Mouse (Mus musculus) heart, postnatal 0 days (tissue): Measurements from ENCODE around the gene Itprip. TPM values are rescaled to one million over a fixed set of nuclear protein-coding genes. Genes with fewer than 3 reads are reported as not detected.
A peak's percentile ranks its signal among the peaks of the same experiment; 100 is the strongest.

Experiments used
- ATAC-seq: fragments of 200-750 bp; cut with Nextera tagmentation; 2 replicates; pipeline ENCODE4 v1.8.0; 2017; ENCODE audit warnings: low read depth, moderate number of reproducible peaks, moderate library complexity; ENCODE audit not compliant: insufficient read depth
- DNase-seq: peaks from one replicate; pipeline ENCODE4 v3.0.0-alpha.2; 2016; ENCODE audit warnings: low spot score
- H3K27ac ChIP-seq: fragments of 300-500 bp; sonication (generic); 2 replicates; pipeline ENCODE4 v1.5.1; 2014; ENCODE audit warnings: low read depth, mild to moderate bottlenecking
- H3K27me3 ChIP-seq: fragments of 300-500 bp; sonication (generic); 2 replicates; pipeline ENCODE4 v1.6.1; 2014; ENCODE audit warnings: low read length, mixed read lengths; ENCODE audit not compliant: control insufficient read depth, insufficient read depth
- H3K36me3 ChIP-seq: fragments of 300-500 bp; sonication (generic); replicated peaks from 2 replicates; pipeline ENCODE4 v1.6.1; 2014; ENCODE audit warnings: low read length, mixed read lengths; ENCODE audit not compliant: control insufficient read depth, insufficient read depth
- H3K4me1 ChIP-seq: fragments of 300-500 bp; sonication (generic); 2 replicates; pipeline ENCODE4 v1.6.1; 2014; ENCODE audit warnings: antibody characterized with exemption; ENCODE audit not compliant: control insufficient read depth, insufficient read depth
- H3K4me2 ChIP-seq: fragments of 300-500 bp; sonication (generic); 2 replicates; pipeline ENCODE4 v1.6.1; 2014; ENCODE audit warnings: low read depth, mild to moderate bottlenecking, low read length, moderate library complexity
- H3K4me3 ChIP-seq: fragments of 300-500 bp; sonication (generic); 2 replicates; pipeline ENCODE4 v1.5.1; 2014; ENCODE audit warnings: low read depth, low read length
- H3K9ac ChIP-seq: fragments of 300-500 bp; sonication (generic); replicated peaks from 2 replicates; pipeline ENCODE4 v1.6.1; 2014; ENCODE audit warnings: low read depth, low read length, mixed read lengths
- H3K9me3 ChIP-seq: fragments of 300-500 bp; sonication (generic); replicated peaks from 2 replicates; pipeline ENCODE4 v1.6.1; 2016; ENCODE audit warnings: low read length; ENCODE audit not compliant: control insufficient read depth
- CTCF ChIP-seq: IDR thresholded peaks from 2 replicates; pipeline ENCODE4 v1.5.1; 2016; ENCODE audit warnings: antibody characterized with exemption, control low read depth, low read depth
- EP300 ChIP-seq: IDR thresholded peaks from 2 replicates; pipeline ENCODE4 v1.6.1; 2016; ENCODE audit warnings: antibody characterized with exemption, low read depth
- WGBS: fragments of 180-500 bp; shearing (Covaris S2); extraction: QIAGEN DNeasy Blood & Tissue Kit; methylation state at CpG from one replicate; pipeline ENCODE4 v1.1.7; 2014; 5-methylcytosine and 5-hydroxymethylcytosine counted together
- polyA plus RNA-seq: library from polyadenylated mRNA; unstranded; fragments of >200 nt; fragmentation: Nextera tagmentation; extraction: Ambion mirVana; gene quantifications from 2 replicates; pipeline ENCODE4 v1.2.1, GENCODE M21; 2015
- total RNA-seq: library from RNA; depleted of rRNA; stranded (reverse); fragments of >200 nt; gene quantifications from 2 replicates; pipeline ENCODE4 v1.2.3, GENCODE M21; 2014; ENCODE audit warnings: low replicate concordance

The Itprip gene
- total and polyA plus RNA-seq, 2 experiments from 2014 or later, result 9.5 to 27.2 TPM

- H3K4me1 ChIP-seq, result peaks cover 6% of the 10 kb centered on the region; the same call in 1 of the 2 replicates
- 68% methylated on average over 16 of the region's 16 CpGs for WGBS
- DNase-seq, result no peak
Measured at GRCm38 (mm10) chr19:47934636-47935238, 15.6 kb upstream of the Itprip start.

GRCm38 (mm10) chr19:47934146-47934545 is 15.0 kb upstream of the Itprip start:
- no peak overlapping the region for H3K4me3 ChIP-seq
- DNase-seq (no peak), ATAC-seq (no peak)
- H3K9ac ChIP-seq, result no peak overlapping the region
- peaks cover 6% of the 10 kb centered on the region; the same call in 1 of the 2 replicates for H3K4me1 ChIP-seq
- WGBS, result 82% methylated on average over 8 of the region's 8 CpGs
- no peaks in the 10 kb centered on the region for H3K9me3 ChIP-seq
- H3K36me3 ChIP-seq, result no peaks in the 10 kb centered on the region
- peaks cover 9% of the 10 kb centered on the region for H3K27me3 ChIP-seq
- TF ChIP-seq EP300 (no peak), CTCF (no peak)
- H3K27ac ChIP-seq, result no peak overlapping the region
- no peak overlapping the region for H3K4me2 ChIP-seq

More at GRCm38 (mm10) chr19:47934636-47935238, 15.6 kb upstream of the Itprip start:
- no peaks in the 10 kb centered on the region for H3K9me3 ChIP-seq
- no peak for ATAC-seq
- H3K36me3 ChIP-seq, result no peaks in the 10 kb centered on the region
- H3K27ac ChIP-seq, result no peak overlapping the region
- no peak overlapping the region for H3K4me3 ChIP-seq
- TF ChIP-seq EP300 (no peak), CTCF (no peak)
- no peak overlapping the region for H3K4me2 ChIP-seq
- H3K9ac ChIP-seq, result no peak overlapping the region
- peaks cover 9% of the 10 kb centered on the region for H3K27me3 ChIP-seq

- Histone ChIP-seq H3K36me3 (no peaks in the 10 kb centered on the region), H3K4me2 (no peak overlapping the region), H3K27ac (no peak overlapping the region), H3K9ac (no peak overlapping the region), H3K27me3 (no peaks in the 10 kb centered on the region), H3K9me3 (no peaks in the 10 kb centered on the region), H3K4me3 (no peak overlapping the region), H3K4me1 (peaks cover under 1% of the 10 kb centered on the region; the same call in 1 of the 2 replicates)
- TF ChIP-seq CTCF (peak; percentile 93), EP300 (no peak)
- ATAC-seq, result peak; percentile 81
- peak; percentile 82 for DNase-seq
- 41% methylated on average over 7 of the region's 7 CpGs for WGBS
Measured at GRCm38 (mm10) chr19:47931982-47932638, 13.0 kb upstream of the Itprip start.

DNA sequence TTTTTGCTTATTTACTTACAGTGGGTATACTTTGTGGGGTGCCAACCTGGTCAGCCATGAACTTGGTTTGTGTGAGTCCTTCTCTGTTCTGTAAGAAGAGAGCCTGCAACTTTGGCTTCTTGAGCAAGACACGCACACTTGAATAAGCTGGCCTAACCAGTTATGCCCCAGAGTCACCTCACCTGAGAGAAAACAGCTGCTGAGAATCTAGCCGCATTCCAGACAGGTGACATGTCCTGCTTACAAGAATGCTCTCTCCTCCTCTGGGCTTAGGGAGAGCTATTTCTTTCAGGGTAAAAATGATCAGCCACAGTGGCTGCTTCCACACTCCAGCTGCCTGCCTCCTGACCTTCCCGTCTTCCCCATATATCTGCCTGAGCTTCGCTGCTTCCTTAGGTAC is 9.9 kb upstream of the Itprip start:
- no peaks in the 10 kb centered on the region for H3K36me3 ChIP-seq
- 81% methylated on average over 4 of the region's 4 CpGs for WGBS
- no peaks in the 10 kb centered on the region for H3K27me3 ChIP-seq
- ATAC-seq (no peak), DNase-seq (no peak)
- no peaks in the 10 kb centered on the region for H3K4me1 ChIP-seq
- H3K27ac ChIP-seq, result no peak overlapping the region
- no peak overlapping the region for H3K4me2 ChIP-seq
- TF ChIP-seq EP300, result no peak
- no peak for TF ChIP-seq CTCF
- H3K4me3 ChIP-seq, result no peak overlapping the region
- 0 out of 2 replicates have a peak, but pooled peaks cover 3% of the 10 kb centered on the region for H3K9me3 ChIP-seq
- no peak overlapping the region for H3K9ac ChIP-seq

- H3K36me3 ChIP-seq, result no peaks in the 10 kb centered on the region
- no peak overlapping the region for H3K27ac ChIP-seq
- no peak overlapping the region for H3K9ac ChIP-seq
- ATAC-seq (no peak), DNase-seq (no peak)
- no peaks in the 10 kb centered on the region for H3K27me3 ChIP-seq
- no peaks in the 10 kb centered on the region for H3K4me1 ChIP-seq
- 80% methylated on average over 2 of the region's 2 CpGs for WGBS
- TF ChIP-seq CTCF (no peak), EP300 (no peak)
- H3K9me3 ChIP-seq, result 0 out of 2 replicates have a peak, but pooled peaks cover 3% of the 10 kb centered on the region
- no peak overlapping the region for H3K4me2 ChIP-seq
- H3K4me3 ChIP-seq, result no peak overlapping the region
Measured at GRCm38 (mm10) chr19:47927032-47927431, 7.9 kb upstream of the Itprip start.
